Mouse (Mus musculus): ENCODE measurements at regions not wholly inside any gene's neighbourhood (a gene's known extent, or its start where the extent isn't known, plus 50 kb on each side); places are given as distances from the start of the nearest gene placed in this dataset.
A peak's percentile ranks its signal among the peaks of the same experiment; 100 is the strongest.

- Histone ChIP-seq H3K27ac (no peak overlapping the region), H3K4me3 (no peak overlapping the region), H3K9me3 (replicated peaks) (no peaks in the 10 kb centered on the region), H3K27me3 (ENCODE audit: low read depth, poor library complexity, severe bottlenecking) (no peaks in the 10 kb centered on the region), H3K4me1 (no peaks in the 10 kb centered on the region), H3K36me3 (no peaks in the 10 kb centered on the region)
- DNase-seq (ENCODE audit: low spot score) = no peak
- 82% methylated on average over 4 of the region's 4 CpGs for WGBS
Observed at GRCm38 (mm10) chr15:88414206-88414605, 185.9 kb upstream of the Zdhhc25 start.

DNA sequence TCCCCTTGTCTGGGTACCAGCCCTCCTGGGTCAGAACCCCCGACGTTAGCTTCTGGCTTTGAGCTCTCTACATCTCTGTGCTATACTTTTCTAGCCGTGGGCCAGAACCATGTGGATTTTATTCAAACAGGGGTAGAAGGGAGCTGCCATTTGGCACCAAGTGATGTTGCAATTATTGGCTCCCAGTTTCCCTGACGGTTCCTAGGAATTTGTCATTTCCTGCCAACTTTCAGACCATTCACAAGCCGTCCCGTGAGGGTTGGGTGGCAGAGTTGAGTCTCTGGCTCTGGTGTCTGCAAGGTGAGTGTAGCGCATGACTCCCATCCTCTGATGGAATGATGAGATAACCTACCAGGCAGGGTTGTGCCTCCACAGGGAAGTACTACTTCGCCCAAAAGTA is 181.2 kb upstream of the Zdhhc25 start:
- no peaks in the 10 kb centered on the region for H3K36me3 ChIP-seq

GRCm38 (mm10) chr15:88428441-88428840 is 171.7 kb upstream of the Zdhhc25 start:
- WGBS = 69% methylated on average over 7 of the region's 7 CpGs
- DNase-seq (ENCODE audit: low spot score) = peak; percentile 70

More for the DNA sequence above, 181.2 kb upstream of the Zdhhc25 start:
- 74% methylated on average over 8 of the region's 8 CpGs for WGBS
- no peak overlapping the region for H3K27ac ChIP-seq
- no peaks in the 10 kb centered on the region for H3K9me3 ChIP-seq (replicated peaks)
- DNase-seq (ENCODE audit: low spot score) = no peak
- no peak overlapping the region for H3K4me3 ChIP-seq
- no peaks in the 10 kb centered on the region for H3K27me3 ChIP-seq (ENCODE audit: low read depth, poor library complexity, severe bottlenecking)
- no peaks in the 10 kb centered on the region for H3K4me1 ChIP-seq

GRCm38 (mm10) chr15:88430941-88431340 is 169.2 kb upstream of the Zdhhc25 start:
- Histone ChIP-seq H3K9me3 (replicated peaks) (no peaks in the 10 kb centered on the region), H3K27me3 (ENCODE audit: low read depth, poor library complexity, severe bottlenecking) (no peaks in the 10 kb centered on the region), H3K4me3 (no peak overlapping the region), H3K4me1 (no peaks in the 10 kb centered on the region), H3K36me3 (no peaks in the 10 kb centered on the region), H3K27ac (no peak overlapping the region)
- WGBS = 85% methylated on average over 7 of the region's 7 CpGs
- no peak for DNase-seq (ENCODE audit: low spot score)

More at GRCm38 (mm10) chr15:88428441-88428840, 171.7 kb upstream of the Zdhhc25 start:
- Histone ChIP-seq H3K4me1 (no peaks in the 10 kb centered on the region), H3K27ac (no peak overlapping the region), H3K4me3 (no peak overlapping the region), H3K9me3 (replicated peaks) (no peaks in the 10 kb centered on the region), H3K27me3 (ENCODE audit: low read depth, poor library complexity, severe bottlenecking) (no peaks in the 10 kb centered on the region), H3K36me3 (no peaks in the 10 kb centered on the region)

DNA sequence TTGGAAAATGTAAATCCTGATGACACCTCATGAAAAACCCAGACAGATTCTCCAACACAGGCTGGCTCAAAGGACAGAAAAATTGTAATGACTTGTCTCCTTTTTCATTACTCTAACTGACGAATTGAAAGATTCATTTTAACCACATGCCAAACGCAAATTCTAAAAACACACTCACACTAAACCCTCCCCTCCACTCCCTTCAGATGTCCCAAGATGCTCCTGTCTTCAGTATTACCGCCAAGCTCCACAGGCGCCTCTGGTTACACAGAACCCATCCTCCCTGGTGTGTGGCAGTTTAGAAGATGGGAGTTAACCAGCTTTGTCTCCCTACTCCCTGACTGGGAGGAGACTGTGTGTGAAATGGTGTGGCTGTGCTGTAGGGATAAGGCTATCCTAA is 151.8 kb upstream of the Zdhhc25 start:
- Histone ChIP-seq H3K4me3 (no peak overlapping the region), H3K36me3 (no peaks in the 10 kb centered on the region), H3K9me3 (replicated peaks) (no peaks in the 10 kb centered on the region), H3K27ac (no peak overlapping the region), H3K4me1 (no peaks in the 10 kb centered on the region), H3K27me3 (ENCODE audit: low read depth, poor library complexity, severe bottlenecking) (no peaks in the 10 kb centered on the region)
- no peak for DNase-seq (ENCODE audit: low spot score)
- WGBS = 89% methylated on average over 4 of the region's 4 CpGs

DNA sequence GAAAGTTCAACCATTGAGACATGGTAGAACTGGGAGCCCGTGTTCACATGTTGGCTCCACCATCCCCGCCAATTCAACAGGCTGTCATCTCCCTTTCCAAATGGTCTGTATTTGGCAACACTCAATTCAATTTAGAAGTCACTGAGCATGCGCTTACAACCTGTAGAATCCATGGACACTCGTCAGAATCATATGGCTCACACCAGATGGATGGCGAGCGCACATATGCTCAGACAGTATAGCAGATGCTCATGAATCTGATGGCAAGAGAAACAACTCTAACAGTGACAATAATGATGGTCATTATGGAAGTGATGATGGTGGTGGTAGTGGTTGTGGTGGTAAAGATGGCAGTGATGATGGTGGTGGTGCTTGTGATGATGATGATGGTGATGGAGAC is 148.9 kb upstream of the Zdhhc25 start:
- Histone ChIP-seq H3K4me3 (no peak overlapping the region), H3K4me1 (no peaks in the 10 kb centered on the region), H3K27ac (no peak overlapping the region), H3K36me3 (no peaks in the 10 kb centered on the region), H3K9me3 (replicated peaks) (no peaks in the 10 kb centered on the region), H3K27me3 (ENCODE audit: low read depth, poor library complexity, severe bottlenecking) (no peaks in the 10 kb centered on the region)
- DNase-seq (ENCODE audit: low spot score) = no peak
- WGBS = 95% methylated on average over 6 of the region's 6 CpGs

- 74% methylated on average over 12 of the region's 12 CpGs for WGBS
- Histone ChIP-seq H3K4me1 (no peaks in the 10 kb centered on the region), H3K9me3 (replicated peaks) (no peaks in the 10 kb centered on the region), H3K27me3 (ENCODE audit: low read depth, poor library complexity, severe bottlenecking) (no peaks in the 10 kb centered on the region), H3K27ac (no peak overlapping the region), H3K4me3 (no peak overlapping the region), H3K36me3 (no peaks in the 10 kb centered on the region)
- no peak for DNase-seq (ENCODE audit: low spot score)
Observed at GRCm38 (mm10) chr15:88468107-88468506, 132.0 kb upstream of the Zdhhc25 start.

DNA sequence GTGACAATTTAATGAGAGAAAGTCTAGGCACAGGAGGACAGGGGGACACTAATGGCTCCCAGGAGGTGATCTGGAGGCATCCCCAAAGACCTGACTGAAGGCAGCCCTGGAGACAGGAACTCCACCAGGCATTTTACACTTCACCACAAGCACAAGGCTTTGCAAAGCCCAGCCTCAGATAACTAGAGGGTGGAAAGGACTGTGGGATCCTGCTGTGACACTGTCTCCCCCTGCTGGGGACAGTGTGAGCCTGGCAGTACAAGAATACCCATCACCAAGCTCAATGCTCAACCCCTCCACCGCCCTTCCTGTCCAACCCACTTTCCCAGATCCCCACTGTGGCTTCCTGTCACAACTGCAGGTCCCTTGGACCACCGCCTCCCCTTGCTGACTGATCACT is 131.3 kb upstream of the Zdhhc25 start:
- no peak overlapping the region for H3K27ac ChIP-seq
- H3K9me3 ChIP-seq (replicated peaks) = no peaks in the 10 kb centered on the region
- H3K4me1 ChIP-seq = no peaks in the 10 kb centered on the region
- no peaks in the 10 kb centered on the region for H3K36me3 ChIP-seq
- no peaks in the 10 kb centered on the region for H3K27me3 ChIP-seq (ENCODE audit: low read depth, poor library complexity, severe bottlenecking)
- DNase-seq (ENCODE audit: low spot score) = peak; percentile 42
- no peak overlapping the region for H3K4me3 ChIP-seq
- 60% methylated on average over 2 of the region's 2 CpGs for WGBS

DNA sequence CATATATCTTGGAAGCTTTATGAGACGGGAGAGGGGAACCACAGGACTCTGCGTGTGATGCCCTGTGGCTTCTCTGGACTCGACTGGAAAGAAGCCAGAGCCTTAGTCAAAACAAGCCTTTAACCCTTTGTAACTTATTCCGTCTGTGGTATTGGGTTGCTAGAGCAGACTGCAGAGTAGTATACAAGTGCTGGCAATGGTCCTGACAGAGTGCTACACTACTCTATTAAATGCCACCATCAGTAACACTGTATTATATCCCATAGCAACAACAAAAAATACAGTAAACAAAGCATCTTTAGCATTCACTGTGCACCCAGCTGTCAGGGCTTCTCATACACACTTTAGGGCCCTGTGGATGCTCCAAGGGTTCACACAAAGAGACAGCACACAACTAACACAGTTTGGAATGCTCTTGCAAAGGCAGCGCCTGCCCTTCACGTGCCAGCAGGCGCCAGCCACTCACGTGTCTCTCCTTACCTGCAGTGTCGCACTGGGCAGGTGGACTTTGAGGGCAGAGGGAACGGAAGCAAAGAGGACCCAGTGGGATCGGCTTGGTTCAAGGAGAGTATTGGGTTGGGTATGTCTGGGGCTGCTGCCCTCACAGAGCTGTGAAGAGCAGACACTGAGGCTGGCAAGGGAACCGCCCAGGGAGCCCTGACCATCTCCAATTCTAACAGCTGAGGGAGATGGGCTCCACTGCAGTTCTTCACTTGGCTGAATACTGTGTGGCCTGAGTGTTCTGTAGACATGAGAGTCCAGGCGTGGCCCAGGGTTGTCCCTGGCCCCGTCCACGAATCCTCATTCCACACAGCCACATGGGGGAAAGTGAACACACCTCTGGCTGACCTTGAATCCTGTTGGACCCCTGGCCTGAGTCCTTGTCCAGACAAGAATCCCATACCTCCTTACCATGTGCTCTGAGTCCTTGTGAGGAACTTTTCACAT is 130.3 kb upstream of the Zdhhc25 start:
- WGBS = 84% methylated on average over 15 of the region's 15 CpGs
- DNase-seq (ENCODE audit: low spot score) = no peak
- H3K27ac ChIP-seq = no peak overlapping the region

DNA sequence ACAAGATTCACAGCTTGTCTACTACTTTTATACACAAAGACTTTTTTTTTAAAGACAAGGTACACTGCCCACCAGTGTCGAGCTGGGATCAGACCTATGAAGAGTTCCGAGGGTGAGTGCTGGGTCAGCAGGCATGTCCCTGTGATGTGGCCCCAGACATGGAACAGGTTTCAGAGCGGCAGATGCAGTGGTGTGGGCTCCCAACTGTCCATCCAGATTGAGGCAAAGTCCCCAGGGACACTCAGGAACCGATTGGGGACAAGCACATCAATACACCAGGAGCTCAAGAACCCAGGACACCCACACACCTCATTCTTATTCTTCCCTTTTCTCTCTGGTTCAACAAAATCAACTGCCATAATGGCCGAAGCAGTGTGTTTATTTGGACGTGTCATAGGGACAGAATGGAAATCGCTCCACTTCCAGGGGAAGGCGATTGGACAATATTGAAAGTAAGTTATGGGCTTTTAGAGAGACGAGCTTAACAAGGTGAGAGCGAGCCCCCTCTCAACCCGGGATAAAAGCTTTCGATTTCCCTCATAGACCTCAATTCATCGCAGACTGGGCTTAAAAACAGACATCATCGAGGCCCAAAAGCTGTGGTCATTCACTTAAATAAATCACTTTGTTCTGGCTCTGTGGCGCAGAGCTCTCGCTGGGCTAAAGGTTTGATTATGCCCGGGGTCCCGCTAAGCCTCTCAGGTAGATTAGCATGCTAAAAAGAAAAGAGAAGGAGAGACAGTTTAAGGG is 127.6 kb upstream of the Zdhhc25 start:
- no peak overlapping the region for H3K27ac ChIP-seq
- H3K9me3 ChIP-seq (replicated peaks) = no peaks in the 10 kb centered on the region
- DNase-seq (ENCODE audit: low spot score) = no peak
- WGBS = 80% methylated on average over 18 of the region's 18 CpGs
- no peaks in the 10 kb centered on the region for H3K36me3 ChIP-seq
- no peak overlapping the region for H3K4me3 ChIP-seq
- no peaks in the 10 kb centered on the region for H3K27me3 ChIP-seq (ENCODE audit: low read depth, poor library complexity, severe bottlenecking)
- H3K4me1 ChIP-seq = no peaks in the 10 kb centered on the region

More for the DNA sequence above, 130.3 kb upstream of the Zdhhc25 start:
- H3K27me3 ChIP-seq (ENCODE audit: low read depth, poor library complexity, severe bottlenecking) = no peaks in the 10 kb centered on the region
- H3K4me1 ChIP-seq = no peaks in the 10 kb centered on the region
- no peaks in the 10 kb centered on the region for H3K36me3 ChIP-seq
- no peak overlapping the region for H3K4me3 ChIP-seq
- H3K9me3 ChIP-seq (replicated peaks) = no peaks in the 10 kb centered on the region

DNA sequence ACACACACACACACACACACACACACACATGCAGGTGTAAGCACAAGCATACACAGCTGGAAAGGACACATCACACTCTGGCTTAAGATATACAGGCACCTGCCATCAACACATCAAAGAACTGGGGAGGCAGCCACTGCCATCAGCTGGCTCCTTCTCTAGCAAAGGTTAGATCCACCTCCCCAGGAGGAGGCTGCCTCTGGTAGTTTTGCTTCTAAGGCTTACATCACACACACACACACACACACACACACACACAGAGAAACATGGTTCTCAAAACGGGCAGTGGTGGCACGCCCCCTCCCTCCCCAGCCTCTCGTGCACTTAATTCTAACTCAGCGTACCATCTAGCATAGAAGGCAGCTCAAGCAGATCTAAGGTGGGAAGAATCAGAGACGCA is 126.9 kb upstream of the Zdhhc25 start:
- H3K27ac ChIP-seq = no peak overlapping the region
- DNase-seq (ENCODE audit: low spot score) = no peak
- H3K9me3 ChIP-seq (replicated peaks) = no peaks in the 10 kb centered on the region
- WGBS = 72% methylated on average over 5 of the region's 5 CpGs
- no peaks in the 10 kb centered on the region for H3K4me1 ChIP-seq
- H3K36me3 ChIP-seq = no peaks in the 10 kb centered on the region
- no peaks in the 10 kb centered on the region for H3K27me3 ChIP-seq (ENCODE audit: low read depth, poor library complexity, severe bottlenecking)
- H3K4me3 ChIP-seq = no peak overlapping the region

DNA sequence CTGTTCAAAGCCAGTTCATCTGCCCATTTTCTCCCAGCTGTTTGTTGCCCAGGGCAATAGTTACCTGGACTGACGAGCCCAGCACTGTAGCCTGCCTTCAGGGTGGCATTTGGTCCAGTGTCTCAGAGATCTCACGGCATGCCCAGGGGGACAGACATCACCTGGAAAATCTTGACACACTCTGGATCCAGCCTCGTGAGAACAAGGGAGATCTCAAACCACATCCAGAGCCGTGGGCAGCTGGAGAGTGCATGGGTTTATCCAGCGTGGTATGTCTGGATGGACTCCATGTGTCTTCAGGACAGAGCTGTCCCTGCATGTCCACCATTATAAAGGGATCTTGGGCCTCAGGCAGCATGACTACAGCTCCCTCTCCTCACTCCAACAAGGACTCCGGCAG is 116.6 kb upstream of the Zdhhc25 start:
- Histone ChIP-seq H3K9me3 (replicated peaks) (no peaks in the 10 kb centered on the region), H3K4me3 (no peak overlapping the region), H3K27me3 (ENCODE audit: low read depth, poor library complexity, severe bottlenecking) (no peaks in the 10 kb centered on the region), H3K27ac (no peak overlapping the region), H3K4me1 (no peaks in the 10 kb centered on the region), H3K36me3 (no peaks in the 10 kb centered on the region)
- WGBS = 82% methylated on average over 6 of the region's 6 CpGs
- DNase-seq (ENCODE audit: low spot score) = no peak

DNA sequence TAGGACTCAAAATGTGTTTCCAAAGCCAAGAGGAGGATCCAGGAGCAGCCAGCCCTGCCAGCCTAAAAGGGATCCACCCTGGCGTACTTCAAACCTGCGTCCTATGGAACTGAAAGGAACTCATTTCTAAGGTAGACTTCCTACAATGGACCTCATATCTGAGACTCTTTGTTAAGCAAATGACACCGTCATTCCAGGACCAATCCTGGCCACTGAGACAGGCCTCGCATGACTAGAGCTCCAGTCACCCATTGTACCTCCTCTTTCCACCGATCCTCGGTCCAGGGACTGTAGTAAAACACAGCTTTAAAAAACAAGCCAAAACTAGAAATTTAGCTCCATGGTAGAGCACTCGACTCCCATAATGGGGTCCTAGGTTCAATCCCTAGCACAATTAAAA is 110.4 kb upstream of the Zdhhc25 start:
- WGBS = 92% methylated on average over 7 of the region's 7 CpGs
- Histone ChIP-seq H3K27ac (no peak overlapping the region), H3K9me3 (replicated peaks) (no peaks in the 10 kb centered on the region), H3K36me3 (no peaks in the 10 kb centered on the region), H3K4me3 (no peak overlapping the region), H3K4me1 (no peaks in the 10 kb centered on the region), H3K27me3 (ENCODE audit: low read depth, poor library complexity, severe bottlenecking) (no peaks in the 10 kb centered on the region)
- no peak for DNase-seq (ENCODE audit: low spot score)

Measured in limb, embryonic 10.5 days (tissue).